Mouse (Mus musculus): Measurements from ENCODE around the gene Pus10.

The Pus10 gene

GRCm38 (mm10) chr11:23665311-23665786, at the start of gene Pus10:
TSS of gene Pus10 (plus strand) at chr11:23665674.
- DNase-seq (ENCODE audit: low read depth, low spot score) = no peak

DNA sequence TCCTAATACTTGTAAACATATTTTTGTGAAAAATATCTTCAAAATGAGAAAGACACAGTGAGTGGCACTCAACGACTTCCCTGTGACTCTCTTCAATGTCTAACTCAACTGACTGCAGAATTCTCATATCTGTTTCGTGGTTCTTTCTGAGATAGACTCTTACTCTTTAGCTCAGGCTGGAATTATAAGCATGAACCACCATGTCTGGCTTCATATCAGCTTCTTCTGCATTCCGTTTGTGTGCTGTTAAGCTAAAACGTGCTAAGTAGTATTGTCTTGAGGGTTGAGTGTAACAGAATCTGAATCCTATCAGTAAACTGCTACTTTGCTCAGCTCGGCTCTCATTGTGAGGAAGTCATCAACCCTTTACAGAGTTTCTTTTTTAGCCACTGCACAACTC, 46.5 kb upstream of the Pus10 start:
- DNase-seq (ENCODE audit: low read depth, low spot score) = no peak

DNA sequence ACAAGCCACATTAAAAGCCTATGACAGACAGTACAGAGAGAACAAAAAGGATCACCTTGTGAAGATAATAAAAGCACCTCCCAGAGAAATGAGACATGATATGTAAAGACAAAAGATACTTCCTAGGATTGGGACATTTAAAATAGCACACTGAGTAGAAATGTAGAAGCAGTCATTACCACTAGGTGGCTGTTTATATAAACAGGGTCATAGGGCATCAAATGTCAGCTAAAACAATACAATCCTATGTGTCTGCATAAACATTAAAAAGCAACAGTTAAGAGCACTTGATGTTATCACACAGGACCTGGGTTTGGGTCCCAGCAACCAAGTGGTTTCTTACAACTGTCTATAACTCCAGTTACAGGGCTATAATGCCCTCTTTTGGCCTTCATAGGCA, 34.8 kb upstream of the Pus10 start:
- no peak for DNase-seq (ENCODE audit: low read depth, low spot score)

GRCm38 (mm10) chr11:23632945-23633878, 32.3 kb upstream of the Pus10 start, which contains the start of gene 0610010F05Rik:
TSS of gene 0610010F05Rik (minus strand) at chr11:23633639.
- peak; percentile 82 for DNase-seq (ENCODE audit: low read depth, low spot score)

DNA sequence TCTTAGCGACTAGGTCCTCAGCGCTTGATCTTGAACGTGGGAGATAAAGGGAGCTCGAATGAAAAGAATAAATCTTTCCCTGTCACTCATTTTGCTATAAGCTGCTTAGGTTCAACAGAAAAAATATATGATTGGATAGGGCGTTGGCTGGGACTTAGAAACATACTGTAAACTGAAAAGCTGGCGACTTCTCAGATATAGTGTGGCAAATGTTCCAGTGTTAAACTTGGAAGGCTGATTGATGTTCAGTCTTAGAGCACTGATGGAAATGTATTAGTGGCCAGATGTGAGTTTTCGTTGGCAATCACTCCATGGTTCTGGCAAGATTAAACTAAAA, 31.6 kb upstream of the Pus10 start:
- DNase-seq (ENCODE audit: low read depth, low spot score) = no peak

DNA sequence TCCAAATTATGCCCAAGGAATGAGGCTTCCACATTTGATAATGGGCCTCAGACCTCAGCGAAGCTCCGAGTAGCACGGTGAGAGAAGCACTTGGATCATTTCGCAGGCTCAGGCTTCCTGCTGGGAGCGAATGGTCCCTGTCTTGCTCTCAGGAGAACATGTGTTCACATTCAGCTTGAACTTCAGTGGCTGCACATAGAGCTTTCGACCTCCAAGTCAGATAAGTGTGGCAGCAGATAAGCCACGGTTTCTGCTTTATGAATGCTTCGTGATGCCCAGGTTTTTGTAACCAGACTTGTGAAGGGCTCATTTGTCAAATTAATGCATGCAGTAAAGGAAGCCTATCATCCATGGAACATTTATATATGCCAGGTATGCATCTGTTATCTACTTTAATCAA, 30.9 kb upstream of the Pus10 start:
- DNase-seq (ENCODE audit: low read depth, low spot score) = no peak

DNA sequence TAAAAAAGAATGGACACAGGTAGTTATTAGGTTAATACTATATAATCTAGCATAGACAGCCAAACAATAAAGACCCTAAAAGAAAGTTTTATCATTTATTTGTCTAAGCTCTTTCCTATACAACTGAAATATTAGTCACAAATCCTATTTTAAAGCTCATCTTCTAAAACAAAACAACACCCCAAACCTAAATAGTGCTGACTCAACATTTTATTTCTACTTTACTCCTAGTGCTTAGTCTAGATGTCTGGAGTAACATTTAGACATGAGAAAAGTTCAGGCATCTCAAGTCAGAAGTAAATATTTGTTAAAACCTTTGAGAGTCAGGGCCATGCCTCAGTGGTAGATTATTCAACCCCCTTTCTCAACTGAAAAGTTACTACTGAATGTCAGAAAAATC, 18.0 kb upstream of the Pus10 start:
- DNase-seq (ENCODE audit: low read depth, low spot score) = no peak

GRCm38 (mm10) chr11:23647835-23648234, 17.6 kb upstream of the Pus10 start:
- no peak for DNase-seq (ENCODE audit: low read depth, low spot score)

DNA sequence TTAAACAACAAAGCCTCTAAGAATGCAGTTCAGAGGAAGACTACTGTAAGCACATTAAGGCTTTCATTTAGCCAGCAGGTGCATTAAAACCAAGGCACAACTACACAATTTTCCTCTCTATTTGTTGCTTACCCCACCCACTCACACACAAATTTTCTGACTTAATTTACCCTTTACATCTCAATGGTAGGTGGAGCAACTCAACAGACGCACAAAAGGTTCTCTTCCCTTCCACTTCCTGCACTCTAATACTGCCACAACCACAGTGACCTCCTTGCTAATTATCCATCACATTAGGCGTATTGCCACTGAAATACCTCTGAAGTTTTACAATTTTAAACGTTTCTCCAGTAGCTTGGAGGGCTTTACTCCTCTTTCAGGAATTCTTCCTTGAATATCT, 11.8 kb upstream of the Pus10 start:
- DNase-seq (ENCODE audit: low read depth, low spot score) = no peak

DNA sequence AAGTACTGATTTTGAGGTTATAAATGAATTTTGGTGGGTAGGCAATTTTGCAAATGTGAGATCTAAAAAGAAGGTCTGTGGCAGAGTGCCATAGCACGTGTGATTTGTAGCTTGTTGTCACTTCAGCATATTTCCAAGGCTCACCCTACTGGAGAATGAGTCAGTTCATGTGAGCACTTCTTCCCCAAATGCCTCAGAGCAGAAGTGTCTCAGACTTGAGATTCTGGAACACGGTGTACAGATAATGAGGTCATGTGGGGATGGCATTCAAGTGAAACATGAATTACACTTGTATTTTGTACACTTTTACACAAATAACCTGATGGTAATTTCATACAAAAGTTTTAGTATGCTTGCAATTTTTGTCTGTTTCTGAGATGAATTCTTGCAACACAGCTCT, 7.7 kb upstream of the Pus10 start:
- no peak for DNase-seq (ENCODE audit: low read depth, low spot score)

DNA sequence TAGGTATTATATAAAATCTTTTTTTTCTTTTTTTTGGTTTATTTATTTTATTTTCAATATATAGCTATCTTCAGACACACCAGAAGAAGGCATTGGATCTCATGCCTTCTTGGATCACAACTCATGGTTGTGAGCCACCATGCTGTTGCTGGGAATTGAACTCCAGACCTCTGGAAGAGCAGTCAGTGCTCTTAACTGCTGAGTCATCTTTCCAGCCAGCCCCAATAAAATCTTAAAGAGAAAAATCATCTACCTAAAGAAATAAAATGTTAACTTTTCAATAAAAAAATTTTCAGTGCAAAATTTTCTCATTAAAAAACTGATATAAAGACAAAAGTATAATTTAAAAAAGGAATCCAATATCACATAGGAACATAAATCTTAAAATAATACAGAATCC, 1.2 kb upstream of the Pus10 start:
- DNase-seq (ENCODE audit: low read depth, low spot score) = no peak

DNA sequence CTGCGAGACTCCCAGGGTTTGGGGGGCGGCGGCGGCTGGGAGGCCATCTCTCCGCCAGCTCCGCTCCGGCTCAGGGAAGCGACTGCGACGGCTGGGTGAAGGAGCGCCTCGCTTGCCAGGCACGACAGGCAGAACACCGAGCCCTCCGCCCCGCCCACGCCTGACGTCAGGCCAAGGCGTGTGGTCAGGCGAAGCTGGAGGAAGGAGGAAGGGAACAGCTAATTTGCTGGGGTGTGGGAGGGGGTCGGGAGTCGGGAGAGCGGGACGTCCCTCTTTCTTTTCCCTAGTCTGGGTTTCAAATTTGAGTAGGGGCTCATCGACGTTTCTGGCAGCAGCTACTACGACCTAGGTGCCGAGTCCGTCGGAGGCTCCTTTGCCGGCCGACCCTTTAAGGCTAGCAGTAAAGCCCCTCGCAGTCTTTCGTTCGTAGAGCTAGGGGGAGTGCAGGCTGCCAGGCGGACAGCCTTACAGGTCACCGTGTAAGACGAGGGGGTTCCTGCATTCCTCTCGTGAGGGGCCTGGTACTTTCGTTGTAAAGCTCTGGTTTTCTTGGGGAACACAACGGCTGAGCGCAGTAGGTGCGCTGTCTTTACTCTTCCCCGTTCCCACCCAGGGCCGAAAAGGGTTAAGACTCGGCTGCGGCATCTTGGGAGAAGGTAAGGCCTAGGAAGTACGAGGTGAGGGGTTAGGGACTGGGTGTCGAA, 476 bp downstream of the Pus10 start, which contains the start of gene Pex13:
Gene Pex13, minus strand, starts transcription at position 162 of the 704 bp plus-strand sequence.
- DNase-seq (ENCODE audit: low read depth, low spot score) = peak; percentile 71

GRCm38 (mm10) chr11:23666526-23666925, 1.1 kb downstream of the Pus10 start:
- no peak for DNase-seq (ENCODE audit: low read depth, low spot score)

DNA sequence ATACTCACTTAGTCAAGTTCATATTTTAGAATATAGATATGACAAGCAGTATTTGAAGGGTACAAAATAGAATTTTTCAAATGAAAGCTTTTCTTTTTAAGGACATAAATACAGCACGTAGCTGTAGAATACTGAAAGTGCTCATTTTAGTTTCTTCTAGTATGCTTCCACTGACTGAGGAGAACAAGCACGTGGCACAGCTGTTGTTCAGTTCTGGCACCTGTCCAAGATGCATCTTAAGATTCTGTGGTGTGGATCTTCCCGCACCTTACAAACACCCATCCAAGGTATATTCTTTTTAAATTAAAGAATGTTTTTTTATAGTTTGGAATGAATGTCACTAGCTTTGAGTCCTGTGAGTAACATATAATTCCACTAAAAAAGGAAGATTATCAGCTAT, 1.7 kb downstream of the Pus10 start:
- no peak for DNase-seq (ENCODE audit: low read depth, low spot score)

DNA sequence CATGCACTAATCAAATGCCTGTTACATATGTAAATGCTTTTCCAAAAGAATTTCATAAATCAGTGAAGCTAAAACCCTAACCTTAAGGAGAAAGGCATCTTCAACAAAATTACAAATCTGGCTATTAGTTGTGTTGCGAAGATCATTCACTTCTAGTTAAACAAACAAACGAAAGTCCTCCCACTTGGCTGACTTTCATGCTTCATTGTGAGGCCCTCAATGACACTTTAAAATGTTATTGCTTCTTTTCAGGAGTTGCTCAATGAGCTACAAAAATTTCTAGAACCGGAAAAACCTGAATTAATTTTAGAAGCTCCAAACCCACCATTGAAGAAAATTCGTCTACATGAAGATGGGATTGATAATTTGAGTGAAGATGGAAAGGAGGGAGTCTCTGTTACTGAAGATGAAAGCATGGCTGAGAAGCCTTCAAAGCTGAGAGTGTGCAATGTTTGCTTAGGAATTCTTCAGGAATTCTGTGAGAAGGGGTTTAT, 6.8 kb downstream of the Pus10 start:
- DNase-seq (ENCODE audit: low read depth, low spot score) = no peak

GRCm38 (mm10) chr11:23676100-23676499, 10.6 kb downstream of the Pus10 start:
- DNase-seq (ENCODE audit: low read depth, low spot score) = no peak

- peak; percentile 42 for DNase-seq (ENCODE audit: low read depth, low spot score)
These were observed 13.7 kb downstream of the Pus10 start for GRCm38 (mm10) chr11:23679044-23679642.

- no peak for DNase-seq (ENCODE audit: low read depth, low spot score)
These were observed 15.0 kb downstream of the Pus10 start for GRCm38 (mm10) chr11:23680435-23680950.

GRCm38 (mm10) chr11:23682561-23682960, 17.1 kb downstream of the Pus10 start:
- no peak for DNase-seq (ENCODE audit: low read depth, low spot score)

- DNase-seq (ENCODE audit: low read depth, low spot score) = no peak
These were observed 21.2 kb downstream of the Pus10 start for GRCm38 (mm10) chr11:23686671-23687070.

DNA sequence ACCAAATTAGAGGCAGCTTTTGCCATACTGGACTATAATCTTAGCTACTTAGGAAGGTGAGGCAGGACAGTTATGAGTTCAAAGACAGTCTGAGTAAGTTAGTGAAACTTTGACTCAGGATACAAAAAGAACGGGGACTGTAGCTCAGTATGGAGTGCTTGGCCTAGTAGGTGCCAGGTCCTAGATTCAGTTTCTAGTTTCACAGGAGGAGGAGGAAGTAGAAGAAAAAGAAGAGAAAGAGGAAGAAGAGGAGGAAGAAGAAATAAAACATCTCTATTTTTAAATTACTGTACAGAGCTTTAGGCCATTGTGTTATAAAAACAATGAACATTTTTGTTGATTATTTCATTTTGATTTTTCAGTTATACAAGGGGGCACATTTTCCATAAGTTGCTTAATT, 22.6 kb downstream of the Pus10 start:
- no peak for DNase-seq (ENCODE audit: low read depth, low spot score)

DNA sequence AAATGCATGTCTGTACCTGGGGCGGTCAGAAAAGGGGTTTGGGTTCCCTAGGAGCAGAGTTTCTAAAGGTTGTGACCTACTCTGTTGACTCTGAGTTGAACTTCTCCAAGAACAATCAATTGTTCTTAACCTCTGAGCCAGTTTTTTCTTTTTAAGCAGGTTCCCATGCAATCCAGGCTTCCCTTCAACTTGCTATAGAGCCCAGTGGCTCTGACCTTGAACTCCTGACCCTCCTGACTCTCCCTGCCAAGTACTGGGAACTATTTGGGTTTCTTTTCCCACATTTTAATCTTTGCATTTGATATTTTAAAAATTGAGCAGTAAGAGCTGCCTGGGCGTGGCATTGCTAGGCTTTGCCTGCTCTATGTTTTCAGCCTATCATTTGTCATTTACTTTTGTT, 27.8 kb downstream of the Pus10 start:
- DNase-seq (ENCODE audit: low read depth, low spot score) = no peak
